Mouse (Mus musculus): ENCODE results near the gene Txnl4b.

Gene Txnl4b

GRCm38 (mm10) chr8:109565498-109566333 lies at the start of gene Txnl4b, which contains the start of gene Dhx38:
TSS of gene Txnl4b (plus strand) at chr8:109565892.
TSS of gene Dhx38 (minus strand) at chr8:109565861.
- peak; percentile 99 for DNase-seq

DNA sequence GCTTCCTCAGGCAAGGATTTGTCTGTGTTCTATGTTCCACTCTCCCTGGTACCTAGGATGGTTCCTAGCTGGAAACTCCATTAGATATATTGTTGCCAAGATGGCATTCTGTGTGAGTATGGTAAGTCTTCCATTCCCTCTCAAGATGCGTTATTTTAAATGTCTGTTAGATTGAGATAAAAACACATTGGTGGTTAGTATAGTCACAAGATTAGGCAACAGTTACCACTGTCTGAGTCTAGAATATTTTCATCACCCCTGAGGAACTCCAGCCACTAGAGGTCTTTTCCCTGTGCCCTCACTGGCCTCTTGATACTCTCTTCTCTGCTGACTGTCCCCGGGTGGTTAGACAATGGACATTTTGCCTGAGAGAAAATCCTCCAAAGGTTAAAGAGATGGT lies 41.7 kb upstream of the Txnl4b start:
- no peak for DNase-seq

- peak; percentile 25 for DNase-seq
These were observed 30.3 kb upstream of the Txnl4b start for GRCm38 (mm10) chr8:109535140-109535990.

GRCm38 (mm10) chr8:109536703-109537102 lies 29.0 kb upstream of the Txnl4b start:
- peak; percentile 79 for DNase-seq

DNA sequence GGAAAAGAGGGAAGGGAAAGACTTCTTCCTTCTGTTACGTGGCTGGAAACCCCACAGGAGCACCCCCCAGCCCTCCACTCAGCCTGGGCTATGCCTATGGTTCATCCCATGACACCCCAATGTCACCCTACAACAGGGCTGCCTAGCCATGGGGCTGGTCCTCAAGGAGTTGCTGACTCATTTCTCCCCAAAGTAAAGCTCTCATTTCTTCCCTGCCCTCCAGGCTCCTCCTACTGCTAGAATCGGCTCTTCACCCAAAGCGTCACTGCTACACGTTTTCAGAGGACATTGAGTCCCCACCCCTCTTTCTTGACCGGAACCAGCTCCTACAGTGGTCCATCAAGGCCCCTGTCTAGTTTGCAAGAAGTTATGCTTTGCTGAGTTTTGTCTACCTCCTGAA lies 23.5 kb upstream of the Txnl4b start:
- no peak for DNase-seq

DNA sequence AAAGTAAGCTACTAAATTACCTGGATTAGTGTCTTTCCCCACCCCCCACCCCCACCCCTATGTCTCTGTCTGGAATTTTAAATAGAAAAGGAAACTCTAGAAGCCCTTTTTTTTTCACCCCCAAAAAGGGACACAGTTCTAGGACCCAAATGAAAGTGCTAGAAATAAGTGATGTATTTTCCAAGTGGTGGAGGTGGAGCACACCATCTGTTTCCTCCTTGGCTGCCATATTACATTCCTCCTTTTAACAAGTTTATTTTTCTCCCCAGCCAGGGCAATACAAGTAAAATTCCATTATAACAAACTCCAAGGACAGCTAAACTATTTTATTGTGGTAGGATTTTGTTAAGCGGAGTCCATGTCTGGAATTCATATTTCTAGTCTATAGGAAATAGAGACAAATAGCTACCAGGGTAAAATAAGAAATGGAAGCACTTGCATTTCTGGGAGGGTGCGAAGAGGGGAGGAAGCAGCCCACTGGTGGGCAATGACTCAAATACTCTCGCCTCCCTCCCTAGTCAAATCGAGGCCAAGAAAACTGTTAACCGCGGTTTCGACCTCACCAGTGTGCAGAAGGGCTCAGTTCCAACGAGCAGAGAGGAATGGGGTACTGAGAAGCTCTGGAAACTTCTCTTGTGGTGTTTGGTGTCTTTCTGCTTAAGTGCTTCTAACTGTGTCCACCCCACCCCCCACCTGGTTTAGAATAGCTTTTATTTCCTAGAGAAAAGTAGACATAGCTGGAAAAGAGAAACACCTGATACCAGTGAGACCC lies 22.8 kb upstream of the Txnl4b start:
- DNase-seq: no peak

DNA sequence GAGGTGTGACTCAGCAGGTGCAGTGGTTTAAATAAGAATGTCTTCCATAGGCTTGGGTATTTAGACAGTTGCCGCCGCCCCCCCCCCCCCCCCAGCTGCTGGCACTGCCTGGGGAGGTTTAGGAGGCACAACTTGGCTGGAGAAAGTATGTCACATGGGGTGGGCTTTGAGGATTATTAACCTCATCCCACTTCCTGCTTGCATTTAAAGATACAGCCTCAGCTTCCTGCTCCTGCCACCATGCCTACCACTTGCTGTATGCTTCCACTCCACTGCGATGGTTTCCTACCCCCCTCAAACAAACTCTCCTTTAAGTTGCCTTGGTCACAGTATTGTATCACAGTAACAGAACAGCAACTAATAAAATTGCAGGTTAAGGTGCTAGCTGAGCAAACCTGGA lies 21.6 kb upstream of the Txnl4b start:
- DNase-seq: no peak

DNA sequence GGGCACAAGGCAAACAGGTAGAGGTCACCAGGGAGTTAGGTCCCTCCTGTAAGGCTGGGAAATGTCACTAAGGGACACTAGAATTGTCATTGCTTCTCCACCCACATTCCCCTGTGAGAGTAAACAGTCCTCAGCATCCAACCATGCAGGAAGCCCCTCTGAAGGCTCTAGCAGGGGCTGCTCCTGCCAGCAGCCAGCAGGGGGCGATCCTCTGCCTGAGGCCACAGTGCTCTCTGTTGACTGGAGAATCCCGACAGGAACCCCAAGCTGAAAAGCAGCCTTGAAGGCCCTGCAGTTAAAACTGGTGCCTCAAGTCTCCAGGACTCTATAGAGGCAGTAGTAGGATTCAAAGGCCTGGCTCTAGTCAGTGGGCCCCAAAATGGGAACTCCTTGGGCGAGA lies 14.0 kb upstream of the Txnl4b start:
- no peak for DNase-seq

- DNase-seq: no peak
These were observed 1.8 kb upstream of the Txnl4b start for GRCm38 (mm10) chr8:109563881-109564280.

GRCm38 (mm10) chr8:109564766-109565165 lies 926 bp upstream of the Txnl4b start:
- DNase-seq: no peak

GRCm38 (mm10) chr8:109571139-109571538 lies 5.4 kb downstream of the Txnl4b start:
- DNase-seq: no peak

DNA sequence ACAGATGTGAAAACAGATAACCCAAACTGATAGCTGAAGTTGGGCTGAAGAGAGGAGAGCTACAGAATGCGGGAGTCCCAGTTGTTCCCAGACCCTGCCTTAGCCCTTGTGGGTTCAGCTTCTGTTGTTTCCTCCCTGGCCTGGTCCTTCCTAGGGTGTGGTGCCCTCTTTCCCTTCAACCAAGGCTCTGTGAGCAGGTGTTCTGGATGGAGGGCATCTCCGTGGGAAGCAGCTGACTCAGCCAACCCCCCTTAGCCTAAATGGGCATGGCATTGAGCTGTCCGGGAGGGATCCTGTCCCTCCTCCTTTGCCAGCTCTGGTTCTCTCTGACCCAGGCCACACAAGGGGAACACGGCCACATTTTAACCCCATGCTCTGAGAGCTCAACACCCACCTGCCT lies 10.6 kb downstream of the Txnl4b start:
- DNase-seq: no peak

DNA sequence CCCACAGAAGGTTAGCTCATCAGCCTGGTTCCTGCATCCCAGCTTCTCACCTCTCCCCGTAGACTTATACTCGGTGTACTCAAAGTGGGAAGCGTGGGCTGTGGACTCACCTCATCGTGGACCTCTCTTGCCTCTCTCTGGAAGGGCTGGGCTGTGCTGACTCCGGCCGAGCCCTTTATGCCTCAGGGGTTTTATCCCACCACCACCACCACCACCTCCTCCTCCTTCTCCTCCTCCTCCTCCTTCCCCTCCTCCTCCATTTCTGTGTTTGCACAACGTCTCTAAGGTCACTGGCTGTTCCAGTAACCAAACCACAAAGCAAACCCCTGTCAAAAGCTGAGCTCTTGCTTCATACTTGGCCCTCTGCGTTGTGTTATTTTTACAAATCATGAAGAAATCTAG lies 13.2 kb downstream of the Txnl4b start, which contains the start of gene Hp:
Gene Hp, minus strand, starts transcription at position 273 of the 402 bp plus-strand sequence.
- no peak for DNase-seq

DNA sequence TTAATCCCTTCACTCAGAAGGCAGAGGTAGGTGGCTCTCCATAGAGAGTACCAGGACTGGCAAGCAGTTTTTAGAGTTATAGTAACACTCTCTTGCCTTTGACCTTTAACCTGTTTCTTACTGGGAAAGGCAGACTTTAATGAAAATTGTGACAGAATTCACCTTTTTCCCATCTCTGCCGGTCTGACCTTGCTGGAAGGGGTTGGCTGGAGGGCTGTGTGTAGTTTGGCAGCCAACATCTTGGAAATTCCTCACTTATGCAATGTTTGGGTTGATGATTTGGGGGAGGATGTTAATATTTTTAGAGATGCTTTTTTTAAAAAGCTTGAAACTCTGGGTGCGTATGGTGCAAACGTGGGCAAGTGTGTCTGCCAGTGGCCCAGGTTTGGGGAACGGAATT lies 18.6 kb downstream of the Txnl4b start:
- no peak for DNase-seq

DNA sequence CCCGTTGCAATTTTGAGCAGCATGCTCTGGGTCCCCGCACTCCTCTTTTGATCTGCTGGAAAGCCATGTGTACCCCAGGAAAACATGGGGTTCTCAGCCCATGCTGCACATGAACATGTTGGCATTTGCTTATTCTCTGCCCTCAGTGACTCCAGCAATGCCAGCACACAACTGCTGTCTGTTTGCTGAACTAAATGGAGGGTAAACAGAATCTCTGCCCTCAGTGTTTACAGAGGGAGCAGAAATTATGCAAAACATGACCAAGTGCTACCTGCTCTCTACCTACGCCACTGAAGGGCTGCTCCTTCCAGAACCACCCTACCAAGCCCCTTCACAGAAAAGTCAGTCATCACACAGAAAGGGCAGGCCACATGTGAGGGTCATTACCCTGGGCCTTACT lies 19.1 kb downstream of the Txnl4b start:
- no peak for DNase-seq

DNA sequence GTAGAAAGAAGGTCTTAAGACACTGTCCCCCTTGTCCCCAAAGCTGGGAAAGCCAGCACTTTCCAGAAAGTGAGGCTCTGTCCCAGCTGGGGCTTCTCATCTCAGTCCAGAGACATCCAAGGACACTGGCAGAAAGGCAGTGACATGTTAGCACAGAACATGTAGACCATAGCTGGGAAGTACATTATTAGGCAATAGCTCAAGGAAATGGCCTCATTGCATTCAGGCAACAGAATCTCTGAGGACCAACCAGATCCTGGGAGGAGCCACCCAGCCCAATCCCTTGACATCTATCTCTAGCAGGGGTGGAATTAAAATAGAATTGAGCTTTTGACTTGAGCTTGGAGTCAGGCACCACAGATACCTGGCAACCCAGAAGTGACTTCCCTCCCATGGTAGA lies 20.0 kb downstream of the Txnl4b start:
- DNase-seq: no peak

DNA sequence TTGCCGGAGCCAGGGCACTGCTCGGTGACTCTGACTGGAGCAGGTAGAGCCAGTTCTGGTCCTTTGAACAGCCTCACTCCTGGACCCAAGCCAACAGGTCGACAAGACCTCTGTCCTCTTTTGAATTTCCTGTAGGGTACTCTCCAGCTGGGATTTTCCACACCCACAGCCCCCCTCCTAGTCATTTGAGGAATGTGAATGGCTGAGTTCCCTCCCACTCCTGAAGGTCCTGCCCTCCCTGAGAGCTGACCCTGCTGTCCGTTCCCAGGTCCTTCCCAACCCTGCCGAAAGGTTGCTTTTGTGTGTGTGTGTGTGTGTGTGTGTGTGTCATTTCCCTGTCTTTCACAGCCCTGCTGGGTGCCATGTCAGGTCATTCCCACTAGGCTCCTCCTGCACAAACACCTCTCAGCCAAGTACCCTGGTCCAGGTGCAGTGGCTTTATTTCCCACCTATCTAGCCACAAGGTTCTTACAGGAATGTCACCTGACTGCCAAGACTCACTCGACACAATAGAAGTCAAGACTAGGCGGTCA lies 21.3 kb downstream of the Txnl4b start:
- DNase-seq: peak; percentile 83

- DNase-seq: no peak
These were observed 25.2 kb downstream of the Txnl4b start for GRCm38 (mm10) chr8:109590901-109591300.

GRCm38 (mm10) chr8:109591367-109591766 lies 25.7 kb downstream of the Txnl4b start:
- no peak for DNase-seq

DNA sequence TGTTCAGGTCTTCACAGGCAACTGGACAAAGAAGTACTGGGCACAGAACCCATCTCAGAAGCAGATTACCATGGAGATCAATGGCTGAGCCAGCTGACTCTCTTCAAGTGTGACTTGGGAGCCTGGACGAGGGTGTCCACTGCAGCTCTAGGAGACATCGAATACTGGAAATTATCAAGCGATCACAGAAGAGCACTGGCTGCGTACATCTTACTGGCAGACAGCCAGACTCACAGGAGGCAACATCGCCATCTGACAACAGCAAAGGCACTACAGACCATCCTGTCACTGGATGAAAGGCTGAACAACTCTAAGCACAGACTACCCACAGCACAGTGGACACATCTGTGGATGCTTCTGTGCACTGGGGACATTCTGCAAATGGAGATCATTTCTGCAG lies 26.5 kb downstream of the Txnl4b start:
- no peak for DNase-seq

DNA sequence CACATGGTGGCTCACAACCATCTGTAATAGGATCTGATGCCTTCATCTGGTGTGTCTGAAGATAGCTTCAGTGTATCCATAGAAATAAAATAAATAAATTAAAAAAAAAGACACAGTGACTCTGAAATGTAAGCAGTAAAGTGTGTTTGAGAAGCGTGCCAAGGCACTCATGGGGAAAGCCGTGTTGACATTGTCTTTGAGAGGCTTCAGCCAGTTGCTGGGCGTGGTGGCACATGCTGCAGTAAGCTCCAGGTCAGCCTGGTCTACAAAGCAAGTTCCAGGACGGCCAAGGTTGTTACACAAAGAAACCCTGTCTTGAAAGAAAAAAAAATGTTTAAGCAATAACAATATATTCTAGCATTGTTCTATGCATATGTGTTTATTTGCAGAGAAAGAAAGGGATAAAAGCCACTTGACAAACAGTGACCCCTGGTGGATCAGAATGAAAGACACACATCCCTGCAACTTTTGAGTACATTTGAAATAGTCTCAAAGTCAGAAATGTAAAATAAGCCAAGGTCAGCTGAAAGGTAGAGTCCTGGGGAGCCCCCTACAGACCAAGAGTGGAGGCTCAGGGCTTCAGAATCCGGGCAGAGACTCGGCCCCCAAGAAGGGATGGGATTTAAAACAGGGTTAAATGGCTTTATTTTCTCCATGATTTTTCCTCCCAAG lies 27.6 kb downstream of the Txnl4b start:
- DNase-seq: peak; percentile 37

DNA sequence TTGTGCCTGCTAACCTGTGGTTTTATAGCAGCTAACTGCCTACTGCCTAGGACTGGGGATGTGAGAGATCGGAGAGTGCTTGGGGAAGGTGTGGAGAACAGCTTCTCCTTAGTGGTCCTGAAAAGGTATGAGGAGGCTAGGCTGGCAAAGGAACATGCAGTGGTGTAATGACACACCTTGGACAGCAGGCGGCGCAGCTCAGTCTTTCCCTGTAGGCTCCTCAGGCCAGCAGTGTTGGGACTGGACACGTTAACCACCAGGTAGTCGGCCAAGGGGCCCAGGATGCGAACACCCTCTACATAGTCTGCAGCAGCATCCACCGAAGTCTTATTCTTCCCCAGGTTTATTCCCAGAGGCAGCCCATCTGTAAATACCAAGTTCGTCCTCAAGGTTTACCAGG lies 30.2 kb downstream of the Txnl4b start:
- peak; percentile 47 for DNase-seq
